Mouse (Mus musculus) bone marrow, adult 2 months (tissue): Measurements from ENCODE around the gene March8.

Experiments used
- CTCF ChIP-seq: fragments of 200-500 bp; IDR thresholded peaks from 2 replicates; pipeline ENCODE4 v1.5.1; 2011; ENCODE audit warnings: low read length, control low read depth; ENCODE audit not compliant: control insufficient read depth, insufficient read depth
- POLR2A ChIP-seq: fragments of 200-500 bp; IDR thresholded peaks from 2 replicates; pipeline ENCODE4 v1.6.1; 2011; ENCODE audit warnings: low read depth, mild to moderate bottlenecking, control low read depth, low read length, borderline replicate concordance; ENCODE audit not compliant: control insufficient read depth

GRCm38 (mm10) chr6:116406152-116406551 is 68.3 kb downstream of the March8 start:
- TF ChIP-seq POLR2A: no peak
- no peak for TF ChIP-seq CTCF
